Mouse (Mus musculus) liver, embryonic 13.5 days (tissue): ENCODE measurements around the gene Pias1. TPM values are rescaled to one million over a fixed set of nuclear protein-coding genes. Genes with fewer than 3 reads are reported as not detected.
A peak's percentile ranks its signal among the peaks of the same experiment; 100 is the strongest.

Experiments
- ATAC-seq: fragments of 200-750 bp; cut with Nextera tagmentation; 2 replicates; pipeline ENCODE4 v1.8.0; 2017; ENCODE audit warnings: low read depth, mild to moderate bottlenecking, moderate number of reproducible peaks, moderate library complexity
- DNase-seq: peaks from one replicate; pipeline ENCODE4 v3.0.0; 2022
- H3K27ac ChIP-seq: fragments of 300-500 bp; sonication (generic); 2 replicates; pipeline ENCODE4 v1.5.1; 2015; ENCODE audit warnings: moderate library complexity, mild to moderate bottlenecking, inconsistent platforms
- H3K27me3 ChIP-seq: fragments of 300-500 bp; sonication (generic); 2 replicates; pipeline ENCODE4 v1.6.1; 2015; ENCODE audit warnings: mild to moderate bottlenecking, inconsistent platforms
- H3K36me3 ChIP-seq: fragments of 300-500 bp; sonication (generic); 2 replicates; pipeline ENCODE4 v1.6.1; 2015; ENCODE audit warnings: mild to moderate bottlenecking, inconsistent platforms
- H3K4me1 ChIP-seq: fragments of 300-500 bp; sonication (generic); replicated peaks from 2 replicates; pipeline ENCODE4 v1.6.1; 2015; ENCODE audit warnings: inconsistent platforms
- H3K4me2 ChIP-seq: fragments of 300-500 bp; sonication (generic); 2 replicates; pipeline ENCODE4 v1.6.1; 2015; ENCODE audit warnings: inconsistent platforms, mild to moderate bottlenecking, moderate library complexity
- H3K4me3 ChIP-seq: fragments of 300-500 bp; sonication (generic); replicated peaks from 2 replicates; pipeline ENCODE4 v1.5.1; 2015; ENCODE audit warnings: mild to moderate bottlenecking, inconsistent platforms
- H3K9ac ChIP-seq: fragments of 300-500 bp; sonication (generic); 2 replicates; pipeline ENCODE4 v1.6.1; 2015; ENCODE audit warnings: mild to moderate bottlenecking, inconsistent platforms
- H3K9me3 ChIP-seq: fragments of 300-500 bp; sonication (generic); replicated peaks from 2 replicates; pipeline ENCODE4 v1.6.1; 2016; ENCODE audit warnings: inconsistent platforms
- WGBS: fragments of 180-500 bp; shearing (Covaris S2); methylation state at CpG from one replicate; pipeline ENCODE4 v1.1.7; 2015; ENCODE audit not compliant: insufficient replicate concordance; 5-methylcytosine and 5-hydroxymethylcytosine counted together
- polyA plus RNA-seq: library from polyadenylated mRNA; unstranded; fragments of >200 nt; fragmentation: Nextera tagmentation; extraction: Ambion mirVana; gene quantifications from 2 replicates; pipeline ENCODE4 v1.2.1, GENCODE M21; 2015

The Pias1 gene
- polyA plus RNA-seq, 1 experiment from 2014 or later, result 25.6 TPM

DNA sequence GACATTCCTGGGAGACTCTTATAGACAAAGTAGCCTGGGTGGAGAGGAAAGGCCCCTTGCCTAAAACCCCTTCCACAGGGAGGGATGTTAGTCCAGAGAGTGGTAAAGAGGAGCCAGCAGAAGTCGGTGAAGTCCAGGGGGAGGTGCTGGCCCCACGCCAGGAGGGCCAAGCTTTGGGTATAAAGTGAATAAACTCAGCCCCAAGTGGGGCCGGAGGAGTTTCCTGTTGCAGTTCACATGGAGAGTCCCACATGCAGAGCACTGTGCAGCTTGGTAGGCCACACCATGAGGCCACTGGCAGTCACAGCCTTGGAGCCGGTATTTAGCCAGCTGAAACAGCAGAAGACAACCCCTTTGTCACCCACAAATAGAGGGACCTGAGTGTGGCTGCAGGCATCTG, 133.2 kb downstream of the Pias1 start:
- Histone ChIP-seq H3K4me2 (no peak overlapping the region), H3K4me1 (peaks cover 19% of the 10 kb centered on the region), H3K4me3 (no peak overlapping the region), H3K27me3 (no peaks in the 10 kb centered on the region), H3K9ac (no peak overlapping the region), H3K27ac (no peak overlapping the region), H3K36me3 (peaks cover 17% of the 10 kb centered on the region), H3K9me3 (no peaks in the 10 kb centered on the region)
- no peak for ATAC-seq
- no peak for DNase-seq
- 59% methylated on average over 4 of the region's 4 CpGs for WGBS

GRCm38 (mm10) chr9:62851571-62851970, 136.2 kb downstream of the Pias1 start:
- no peak for DNase-seq
- Histone ChIP-seq H3K27me3 (no peaks in the 10 kb centered on the region), H3K4me3 (no peak overlapping the region), H3K9me3 (no peaks in the 10 kb centered on the region), H3K9ac (no peak overlapping the region), H3K4me1 (peaks cover 15% of the 10 kb centered on the region), H3K36me3 (peaks cover 27% of the 10 kb centered on the region), H3K4me2 (no peak overlapping the region), H3K27ac (no peak overlapping the region)
- ATAC-seq, result no peak
- 69% methylated on average over 2 of the region's 2 CpGs for WGBS

GRCm38 (mm10) chr9:62848641-62849040, 139.1 kb downstream of the Pias1 start:
- H3K9me3 ChIP-seq, result no peaks in the 10 kb centered on the region
- H3K27me3 ChIP-seq, result no peaks in the 10 kb centered on the region
- DNase-seq (no peak), ATAC-seq (no peak)
- H3K9ac ChIP-seq, result no peak overlapping the region
- peaks cover 10% of the 10 kb centered on the region for H3K4me1 ChIP-seq
- 78% methylated on average over 3 of the region's 3 CpGs for WGBS
- no peak overlapping the region for H3K4me3 ChIP-seq
- H3K36me3 ChIP-seq, result peaks cover 35% of the 10 kb centered on the region
- no peak overlapping the region for H3K4me2 ChIP-seq
- H3K27ac ChIP-seq, result no peak overlapping the region

GRCm38 (mm10) chr9:62847694-62848093, 140.0 kb downstream of the Pias1 start:
- Histone ChIP-seq H3K27me3 (no peaks in the 10 kb centered on the region), H3K4me2 (no peak overlapping the region), H3K27ac (peak overlapping the region; percentile 37; the same call in 1 of the 2 replicates), H3K4me1 (peaks cover 15% of the 10 kb centered on the region), H3K36me3 (peaks cover 35% of the 10 kb centered on the region), H3K9me3 (no peaks in the 10 kb centered on the region), H3K9ac (no peak overlapping the region), H3K4me3 (no peak overlapping the region)
- ATAC-seq (peak; percentile 83), DNase-seq (peak; percentile 76)
- WGBS, result 5% methylated on average over 3 of the region's 3 CpGs

DNA sequence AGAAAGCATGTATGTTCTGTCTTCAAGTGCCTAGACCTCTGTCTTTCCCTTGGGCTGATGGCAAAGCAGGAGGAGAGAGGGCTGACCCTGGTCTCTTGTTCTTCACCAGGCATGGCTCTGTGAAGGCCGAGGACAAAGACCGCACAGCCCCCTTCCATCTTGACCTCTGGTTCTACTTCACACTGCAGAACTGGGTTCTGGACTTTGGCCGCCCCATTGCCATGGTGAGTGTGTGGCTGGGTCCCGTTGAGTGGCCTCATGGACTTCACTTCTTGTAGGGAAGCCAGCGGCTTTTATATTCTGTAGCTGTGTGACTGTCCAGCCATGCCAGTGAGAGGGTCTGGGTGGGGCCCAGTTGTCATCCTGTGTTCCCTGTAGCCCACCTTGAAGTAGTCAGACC, 143.3 kb downstream of the Pias1 start:
- Histone ChIP-seq H3K4me1 (peaks cover 36% of the 10 kb centered on the region), H3K4me2 (no peak overlapping the region), H3K9ac (no peak overlapping the region), H3K27me3 (no peaks in the 10 kb centered on the region), H3K4me3 (no peak overlapping the region), H3K27ac (no peak overlapping the region), H3K36me3 (peaks cover 19% of the 10 kb centered on the region), H3K9me3 (no peaks in the 10 kb centered on the region)
- DNase-seq (no peak), ATAC-seq (no peak)
- WGBS, result 79% methylated on average over 5 of the region's 5 CpGs

DNA sequence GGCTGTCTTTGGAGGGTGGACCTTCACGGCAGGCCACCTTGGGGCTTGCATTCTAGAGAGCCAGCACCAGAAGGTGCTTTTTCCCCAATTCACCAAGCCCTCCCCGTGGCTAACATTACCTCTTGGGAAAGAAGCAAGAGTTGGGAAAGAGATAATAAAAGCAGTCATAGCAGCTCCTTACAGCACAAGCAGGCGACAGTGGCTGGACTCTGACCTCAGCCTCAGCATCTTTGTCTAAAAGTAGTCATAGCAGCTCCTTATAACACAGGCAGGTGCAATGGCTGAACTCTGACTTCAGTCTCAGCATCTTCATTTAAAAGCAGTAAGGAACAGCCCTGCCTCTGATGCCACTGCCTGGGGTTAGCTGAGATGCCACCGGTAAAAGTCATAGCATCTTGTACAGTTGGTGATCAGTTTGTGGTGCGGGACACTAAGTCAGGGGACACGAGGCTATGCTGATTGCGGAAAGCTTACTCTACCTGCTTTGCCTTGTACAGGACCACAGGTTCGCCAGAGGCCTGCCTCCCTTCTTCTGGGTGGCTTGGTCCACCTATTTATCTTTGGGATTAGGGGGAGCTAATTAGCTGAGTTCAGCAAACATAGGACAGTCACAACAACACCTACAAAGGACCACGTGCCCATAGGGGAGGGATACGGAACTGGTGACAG, 144.2 kb downstream of the Pias1 start:
- ATAC-seq, result no peak
- H3K36me3 ChIP-seq, result peaks cover 19% of the 10 kb centered on the region
- H3K4me3 ChIP-seq, result no peak overlapping the region
- no peaks in the 10 kb centered on the region for H3K9me3 ChIP-seq
- DNase-seq, result no peak
- WGBS, result 73% methylated on average over 10 of the region's 10 CpGs
- H3K4me1 ChIP-seq, result peaks cover 43% of the 10 kb centered on the region
- peak overlapping the region; percentile 18; the same call in 1 of the 2 replicates for H3K27ac ChIP-seq
- H3K27me3 ChIP-seq, result no peaks in the 10 kb centered on the region
- H3K9ac ChIP-seq, result no peak overlapping the region
- H3K4me2 ChIP-seq, result no peak overlapping the region

- WGBS, result 7% methylated on average over 14 of the region's 14 CpGs
- ATAC-seq (peak; percentile 8), DNase-seq (no peak)
- H3K4me2 ChIP-seq, result peak overlapping the region; percentile 94
- peak overlapping the region; percentile 80 for H3K4me3 ChIP-seq
- no peaks in the 10 kb centered on the region for H3K36me3 ChIP-seq
- H3K27ac ChIP-seq, result peak overlapping the region; percentile 92
- H3K27me3 ChIP-seq, result no peaks in the 10 kb centered on the region
- H3K9ac ChIP-seq, result peak overlapping the region; percentile 96
- peaks cover 56% of the 10 kb centered on the region for H3K4me1 ChIP-seq
- H3K9me3 ChIP-seq, result no peaks in the 10 kb centered on the region
These were observed 148.5 kb downstream of the Pias1 start for GRCm38 (mm10) chr9:62839172-62839770.

DNA sequence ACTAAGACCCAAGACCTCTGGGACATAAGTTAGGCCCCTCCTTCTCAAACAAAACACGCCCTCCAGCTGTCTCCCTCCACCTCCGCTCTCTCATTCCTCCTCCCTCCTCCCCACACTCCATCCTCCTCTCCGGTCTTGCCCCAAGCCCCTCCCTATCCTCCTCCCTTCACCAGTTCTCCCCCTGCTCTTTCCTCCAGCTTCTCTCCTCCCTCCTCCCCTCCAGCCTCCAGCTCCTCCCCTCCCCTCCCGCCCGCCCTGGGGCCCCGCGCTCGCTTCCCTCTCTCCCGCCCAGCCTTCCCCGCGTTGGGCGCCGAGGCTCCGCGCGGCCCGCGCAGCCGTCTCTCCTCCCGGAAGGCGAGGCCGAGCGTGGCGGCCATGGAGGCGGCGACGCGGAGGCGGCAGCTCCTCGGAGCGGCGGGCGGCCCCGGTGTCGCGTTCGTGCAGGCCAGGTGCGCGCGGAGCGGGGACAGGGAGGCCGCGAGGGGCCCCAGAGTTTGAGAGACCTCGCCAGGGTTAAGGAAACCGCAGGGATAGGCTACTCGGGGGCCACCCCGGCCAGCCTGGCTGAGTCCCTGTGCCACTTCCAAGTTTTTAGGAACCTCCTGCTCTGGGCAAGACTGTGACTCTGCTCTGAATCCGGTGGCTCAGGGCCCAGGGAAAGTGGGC, 149.1 kb downstream of the Pias1 start, which contains the start of gene Cln6:
Cln6 (plus strand) TSS at position 280 of the 666 bp plus-strand sequence.
- H3K27me3 ChIP-seq, result no peaks in the 10 kb centered on the region
- WGBS, result under 1% methylated on average over 48 of the region's 48 CpGs
- H3K4me3 ChIP-seq, result peak within 1 kb of the TSS; percentile 80
- DNase-seq, result peak; percentile 84
- H3K9me3 ChIP-seq, result no peaks in the 10 kb centered on the region
- ATAC-seq, result peak; percentile 95
- peak within 1 kb of the TSS; percentile 94 for H3K4me2 ChIP-seq
- peaks cover 56% of the 10 kb centered on the region for H3K4me1 ChIP-seq
- peak within 1 kb of the TSS; percentile 92 for H3K27ac ChIP-seq
- no peaks in the 10 kb centered on the region for H3K36me3 ChIP-seq
- peak within 1 kb of the TSS; percentile 96 for H3K9ac ChIP-seq

DNA sequence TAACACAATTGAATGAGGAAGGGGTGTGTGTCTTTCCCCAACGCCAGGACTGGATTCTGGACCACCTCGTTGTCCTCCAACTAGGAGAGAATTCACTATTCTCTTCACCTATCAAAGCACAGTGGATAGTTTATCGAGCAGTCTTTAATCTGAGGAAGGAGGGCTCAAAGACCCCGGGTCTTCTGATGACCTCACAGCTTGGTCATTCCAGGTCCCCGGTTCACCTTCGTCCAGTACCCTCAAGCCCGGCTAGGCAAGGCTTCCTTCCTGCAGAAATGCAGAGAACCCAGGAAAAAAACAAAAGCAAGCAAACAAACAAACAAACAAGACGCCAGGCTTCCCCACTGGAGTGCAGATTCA, 149.6 kb downstream of the Pias1 start:
- Histone ChIP-seq H3K4me2 (peak overlapping the region; percentile 94), H3K36me3 (no peaks in the 10 kb centered on the region), H3K27me3 (no peaks in the 10 kb centered on the region), H3K4me1 (peaks cover 54% of the 10 kb centered on the region), H3K4me3 (peak overlapping the region; percentile 80), H3K9ac (peak overlapping the region; percentile 50), H3K9me3 (no peaks in the 10 kb centered on the region), H3K27ac (peak overlapping the region; percentile 77)
- ATAC-seq, result no peak
- no peak for DNase-seq
- 4% methylated on average over 8 of the region's 8 CpGs for WGBS

GRCm38 (mm10) chr9:62837611-62838010, 150.1 kb downstream of the Pias1 start:
- DNase-seq (no peak), ATAC-seq (no peak)
- peak overlapping the region; percentile 77 for H3K27ac ChIP-seq
- WGBS, result 47% methylated on average over 3 of the region's 3 CpGs
- peaks cover 49% of the 10 kb centered on the region for H3K4me1 ChIP-seq
- no peaks in the 10 kb centered on the region for H3K27me3 ChIP-seq
- peak overlapping the region; percentile 50 for H3K9ac ChIP-seq
- H3K36me3 ChIP-seq, result no peaks in the 10 kb centered on the region
- H3K4me3 ChIP-seq, result peak overlapping the region; percentile 80
- H3K4me2 ChIP-seq, result peak overlapping the region; percentile 94
- H3K9me3 ChIP-seq, result no peaks in the 10 kb centered on the region

- Histone ChIP-seq H3K4me1 (peaks cover 43% of the 10 kb centered on the region), H3K9ac (no peak overlapping the region), H3K27ac (no peak overlapping the region; the same call in 1 of the 2 replicates), H3K36me3 (no peaks in the 10 kb centered on the region), H3K4me2 (no peak overlapping the region), H3K4me3 (no peak overlapping the region), H3K27me3 (no peaks in the 10 kb centered on the region), H3K9me3 (no peaks in the 10 kb centered on the region)
- DNase-seq (no peak), ATAC-seq (no peak)
- 57% methylated on average over 4 of the region's 4 CpGs for WGBS
These were observed 151.8 kb downstream of the Pias1 start for GRCm38 (mm10) chr9:62835705-62836446.
